Comparison of ENCODE assay signal across 24 mouse cellular contexts in genomic region chr1:91567269-91567668, GRCm38 (mm10).
"Had no signal": no experiment of that assay in that cellular context is flagged by ENCODE, and none has a peak within 500 bp of the region (broad histone marks: within the 10 kb centered on the region; RNA-seq: fewer than 3 reads in every experiment).

No protein-coding gene starts in this region.

- DNase-seq: gastrocnemius, postnatal 14 days; gastrocnemius, postnatal 36 days; heart, adult 18-20 months; heart, postnatal 10 days; heart, postnatal 36 days; kidney, adult 11 months; kidney, adult 2 months; kidney, adult 9 months; kidney, postnatal 14 days; kidney, postnatal 36 days; layer of hippocampus, adult 9-11 months; layer of hippocampus, postnatal 36 days; left cerebral cortex, postnatal 4 days had no signal

- H3K9ac ChIP-seq: heart, embryonic 12.5 days; hindbrain, embryonic 13.5 days; hindbrain, embryonic 15.5 days; kidney, embryonic 15.5 days; limb, embryonic 13.5 days; limb, embryonic 15.5 days; liver, embryonic 12.5 days had no signal

- H3K4me1 ChIP-seq: heart, embryonic 10.5 days; hindbrain, embryonic 13.5 days; hindbrain, embryonic 15.5 days; liver, embryonic 12.5 days had no signal

- H3K27me3 ChIP-seq: hindbrain, embryonic 13.5 days; hindbrain, embryonic 15.5 days; kidney, embryonic 15.5 days; limb, embryonic 15.5 days had no signal

- ATAC-seq: hindbrain, postnatal 0 days; intestine, embryonic 16.5 days; liver, embryonic 12.5 days had no signal

- H3K4me3 ChIP-seq: heart, embryonic 10.5 days; heart, embryonic 12.5 days; hindbrain, embryonic 13.5 days; hindbrain, embryonic 15.5 days; kidney, embryonic 15.5 days; limb, embryonic 13.5 days; limb, embryonic 15.5 days; liver, embryonic 12.5 days had no signal

- H3K36me3 ChIP-seq: heart, embryonic 10.5 days; heart, embryonic 12.5 days; hindbrain, embryonic 13.5 days; hindbrain, embryonic 15.5 days; kidney, embryonic 15.5 days; limb, embryonic 13.5 days; limb, embryonic 15.5 days; liver, embryonic 12.5 days had no signal

- H3K27ac ChIP-seq: heart, embryonic 10.5 days; hindbrain, embryonic 13.5 days; hindbrain, embryonic 15.5 days; hindbrain, postnatal 0 days; kidney, embryonic 15.5 days; kidney, postnatal 0 days; limb, embryonic 13.5 days; limb, embryonic 15.5 days; liver, embryonic 12.5 days had no signal

- H3K9me3 ChIP-seq: heart, embryonic 10.5 days; heart, embryonic 12.5 days; hindbrain, embryonic 13.5 days; hindbrain, embryonic 15.5 days; kidney, embryonic 15.5 days; limb, embryonic 13.5 days; limb, embryonic 15.5 days; liver, embryonic 12.5 days had no signal
